Mouse (Mus musculus): ENCODE measurements around the gene Myh14.

Gene Myh14

GRCm38 (mm10) chr7:44649990-44650389, 20.7 kb downstream of the Myh14 start:
- no peak for TF ChIP-seq GATA4 (IDR thresholded peaks at IDR 0.05; ENCODE audit: insufficient replicate concordance, low read length)

- no peak for TF ChIP-seq GATA4 (IDR thresholded peaks at IDR 0.05; ENCODE audit: insufficient replicate concordance, low read length)
These were observed 21.5 kb downstream of the Myh14 start for GRCm38 (mm10) chr7:44649094-44649610.

- TF ChIP-seq GATA4 (IDR thresholded peaks at IDR 0.05; ENCODE audit: insufficient replicate concordance, low read length), result no peak
These were observed 22.9 kb downstream of the Myh14 start for GRCm38 (mm10) chr7:44647729-44648128.

- TF ChIP-seq GATA4 (IDR thresholded peaks at IDR 0.05; ENCODE audit: insufficient replicate concordance, low read length), result no peak
These were observed 23.5 kb downstream of the Myh14 start for GRCm38 (mm10) chr7:44647042-44647724.

GRCm38 (mm10) chr7:44645951-44646350, 24.7 kb downstream of the Myh14 start:
- TF ChIP-seq GATA4 (IDR thresholded peaks at IDR 0.05; ENCODE audit: insufficient replicate concordance, low read length), result no peak

GRCm38 (mm10) chr7:44645256-44645655, 25.4 kb downstream of the Myh14 start:
- no peak for TF ChIP-seq GATA4 (IDR thresholded peaks at IDR 0.05; ENCODE audit: insufficient replicate concordance, low read length)

- TF ChIP-seq GATA4 (IDR thresholded peaks at IDR 0.05; ENCODE audit: insufficient replicate concordance, low read length), result no peak
These were observed 28.8 kb downstream of the Myh14 start for GRCm38 (mm10) chr7:44641887-44642286.

GRCm38 (mm10) chr7:44640843-44641605, 29.6 kb downstream of the Myh14 start:
- no peak for TF ChIP-seq GATA4 (IDR thresholded peaks at IDR 0.05; ENCODE audit: insufficient replicate concordance, low read length)

GRCm38 (mm10) chr7:44638663-44639062, 32.0 kb downstream of the Myh14 start:
- TF ChIP-seq GATA4 (IDR thresholded peaks at IDR 0.05; ENCODE audit: insufficient replicate concordance, low read length), result no peak

- TF ChIP-seq GATA4 (IDR thresholded peaks at IDR 0.05; ENCODE audit: insufficient replicate concordance, low read length), result no peak
These were observed 34.0 kb downstream of the Myh14 start for GRCm38 (mm10) chr7:44636684-44637083.

- TF ChIP-seq GATA4 (IDR thresholded peaks at IDR 0.05; ENCODE audit: insufficient replicate concordance, low read length), result no peak
These were observed 37.2 kb downstream of the Myh14 start for GRCm38 (mm10) chr7:44633407-44633806.

GRCm38 (mm10) chr7:44632676-44633075, 38.0 kb downstream of the Myh14 start:
- no peak for TF ChIP-seq GATA4 (IDR thresholded peaks at IDR 0.05; ENCODE audit: insufficient replicate concordance, low read length)

GRCm38 (mm10) chr7:44630437-44630836, 40.2 kb downstream of the Myh14 start:
- no peak for TF ChIP-seq GATA4 (IDR thresholded peaks at IDR 0.05; ENCODE audit: insufficient replicate concordance, low read length)

- TF ChIP-seq GATA4 (IDR thresholded peaks at IDR 0.05; ENCODE audit: insufficient replicate concordance, low read length), result no peak
These were observed 42.1 kb downstream of the Myh14 start for GRCm38 (mm10) chr7:44628402-44629034.

- TF ChIP-seq GATA4 (IDR thresholded peaks at IDR 0.05; ENCODE audit: insufficient replicate concordance, low read length), result no peak
These were observed 43.7 kb downstream of the Myh14 start for GRCm38 (mm10) chr7:44626966-44627365.

- TF ChIP-seq GATA4 (IDR thresholded peaks at IDR 0.05; ENCODE audit: insufficient replicate concordance, low read length), result no peak
These were observed 44.6 kb downstream of the Myh14 start for GRCm38 (mm10) chr7:44626068-44626385.

All from liver, adult (tissue).